Mouse (Mus musculus) myocyte (in vitro differentiated cells): ENCODE results near the gene Prkcsh.

Source experiments
- POLR2A ChIP-seq: IDR thresholded peaks from one replicate; pipeline ENCODE4 v1.6.1; 2011; ENCODE audit warnings: low read depth, mild to moderate bottlenecking, control low read depth, moderate library complexity; ENCODE audit not compliant: insufficient read length
- REST ChIP-seq: IDR thresholded peaks from one replicate; pipeline ENCODE4 v1.6.1; 2011; ENCODE audit warnings: mild to moderate bottlenecking, control low read depth, moderate library complexity; ENCODE audit not compliant: insufficient read depth, insufficient read length
- USF1 ChIP-seq: IDR thresholded peaks from one replicate; pipeline ENCODE4 v1.6.1; 2011; ENCODE audit warnings: low read depth, mild to moderate bottlenecking, control low read depth, moderate library complexity

GRCm38 (mm10) chr9:21988421-21989101 is 14.0 kb upstream of the Prkcsh start:
- no peak for TF ChIP-seq POLR2A
- no peak for TF ChIP-seq REST
- TF ChIP-seq USF1: no peak
